ENCODE assay signal across 8 mouse cellular contexts in the genomic region with DNA sequence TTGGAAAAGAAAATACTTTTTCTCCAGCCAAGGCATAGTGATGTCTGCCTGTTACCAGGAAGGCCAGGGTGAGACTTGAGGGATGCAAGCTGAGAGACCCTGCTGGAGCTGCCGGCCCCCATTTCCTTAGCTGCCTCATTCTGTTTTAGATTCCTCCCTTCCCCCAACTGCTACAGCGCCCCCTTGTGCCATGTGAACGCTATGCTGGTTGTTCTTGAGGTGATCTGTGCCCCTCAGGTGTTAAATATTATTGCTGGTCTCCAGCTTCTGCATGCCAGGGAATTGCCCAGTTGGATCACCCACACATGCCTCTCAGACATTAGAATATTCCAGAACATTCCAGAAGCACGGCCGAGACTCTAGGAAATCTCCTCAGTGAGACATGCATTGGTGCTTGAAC. TPM values are rescaled to one million over a fixed set of nuclear protein-coding genes. Genes with fewer than 3 reads are reported as not detected.
DNase-seq lines count a peak whose midpoint lies in the region; ATAC-seq and TF ChIP-seq lines count a peak whose summit lies in the region.

No protein-coding gene starts in this region.

- 38% methylated on average over 5 of the region's 5 CpGs for WGBS in intestine, embryonic 14.5 days
- 32% methylated on average over 5 of the region's 5 CpGs for WGBS in intestine, embryonic 15.5 days
- WGBS in heart, embryonic 12.5 days, result 25% methylated on average over 5 of the region's 5 CpGs

- no peak overlapping the region for H3K4me3 ChIP-seq in intestine, embryonic 14.5 days (ENCODE audit: low read depth, low read length)
- H3K4me3 ChIP-seq in intestine, embryonic 15.5 days (replicated peaks), result no peak overlapping the region
- no peak overlapping the region for H3K4me3 ChIP-seq in MEL (ENCODE audit: control insufficient read depth in 1 of 2, insufficient read depth in 1 of 2, low read depth in 2 of 2, low read length in 2 of 2)
- no peak overlapping the region for H3K4me3 ChIP-seq in heart, embryonic 12.5 days

- no peak overlapping the region for H3K9ac ChIP-seq in intestine, embryonic 14.5 days (ENCODE audit: low read length)
- H3K9ac ChIP-seq in intestine, embryonic 15.5 days, result no peak overlapping the region
- 0 out of 2 replicates have a peak overlapping the region, but pooled peaks have one; percentile 26 for H3K9ac ChIP-seq in MEL (ENCODE audit: control insufficient read depth, low read depth, low read length, poor library complexity, severe bottlenecking)
- no peak overlapping the region for H3K9ac ChIP-seq in heart, embryonic 12.5 days

- peaks cover 14% of the 10 kb centered on the region for H3K4me1 ChIP-seq in intestine, embryonic 14.5 days (replicated peaks; ENCODE audit: control insufficient read depth, insufficient read depth, low read length)
- H3K4me1 ChIP-seq in intestine, embryonic 15.5 days (replicated peaks), result peaks cover 40% of the 10 kb centered on the region
- H3K4me1 ChIP-seq in MEL (ENCODE audit: control insufficient read depth in 1 of 2, insufficient read depth in 2 of 2, low read length in 2 of 2), result peaks cover 8 to 40% of the 10 kb centered on the region in 2 experiments
- H3K4me1 ChIP-seq in heart, embryonic 12.5 days (replicated peaks), result peaks cover 45% of the 10 kb centered on the region

- no peak; the same call in 1 of the 2 replicates for TF ChIP-seq RAD21 in MEL (IDR thresholded peaks at IDR 0.05; ENCODE audit: low read depth, low read length)

- TF ChIP-seq CTCF in MEL (IDR thresholded peaks at IDR 0.05 in 2 of 3, conservative IDR thresholded peaks at IDR 0.05 in 1 of 3; ENCODE audit: control insufficient read depth in 1 of 3, insufficient read depth in 1 of 3, low read depth in 2 of 3, low read length in 3 of 3, poor library complexity in 1 of 3, severe bottlenecking in 1 of 3), result peak; percentile 88 to 90 (median 88)

- no peak overlapping the region for H3K27ac ChIP-seq in intestine, embryonic 14.5 days (ENCODE audit: low read depth)
- no peak overlapping the region for H3K27ac ChIP-seq in intestine, embryonic 15.5 days
- no peak overlapping the region for H3K27ac ChIP-seq in MEL (ENCODE audit: control insufficient read depth, low read depth, low read length)
- no peak overlapping the region for H3K27ac ChIP-seq in heart, embryonic 12.5 days (ENCODE audit: poor library complexity, severe bottlenecking)

- H3K27me3 ChIP-seq in intestine, embryonic 14.5 days (replicated peaks; ENCODE audit: control insufficient read depth, insufficient read depth, low read length), result no peaks in the 10 kb centered on the region
- no peaks in the 10 kb centered on the region for H3K27me3 ChIP-seq in intestine, embryonic 15.5 days (replicated peaks)
- no peaks in the 10 kb centered on the region for H3K27me3 ChIP-seq in MEL (ENCODE audit: control insufficient read depth in 1 of 2, insufficient read depth in 2 of 2, low read length in 2 of 2)
- H3K27me3 ChIP-seq in heart, embryonic 12.5 days (replicated peaks), result no peaks in the 10 kb centered on the region

- peaks cover under 1% of the 10 kb centered on the region; the same call in 1 of the 2 replicates for H3K79me2 ChIP-seq in MEL (ENCODE audit: control insufficient read depth, insufficient read depth, low read length, poor library complexity)

- H3K9me3 ChIP-seq in intestine, embryonic 14.5 days (ENCODE audit: control insufficient read depth, low read length), result no peaks in the 10 kb centered on the region
- H3K9me3 ChIP-seq in intestine, embryonic 15.5 days, result no peaks in the 10 kb centered on the region
- H3K9me3 ChIP-seq in MEL (replicated peaks; ENCODE audit: insufficient read depth, low read length), result no peaks in the 10 kb centered on the region
- no peaks in the 10 kb centered on the region for H3K9me3 ChIP-seq in heart, embryonic 12.5 days (replicated peaks)

- no peak for TF ChIP-seq POLR2A in MEL (IDR thresholded peaks at IDR 0.05; ENCODE audit: control insufficient read depth in 1 of 2, insufficient read depth in 1 of 2, low read depth in 1 of 2, low read length in 2 of 2, poor library complexity in 1 of 2)

- DNase-seq in intestine, embryonic 14.5 days (ENCODE audit: low spot score), result peak; percentile 70
- DNase-seq in MEL (ENCODE audit: low read depth, low spot score), result peak; percentile 84
- peak; percentile 69 for DNase-seq in embryo, embryonic 10.5 days (ENCODE audit: low spot score)
- DNase-seq in lung, postnatal 14 days, result peak; percentile 72
- DNase-seq in thymus, postnatal 14 days, result peak; percentile 87
- DNase-seq in urinary bladder, postnatal 10 days (ENCODE audit: low spot score), result no peak

- H3K36me3 ChIP-seq in intestine, embryonic 14.5 days (ENCODE audit: control insufficient read depth, insufficient read depth, low read length), result peaks cover 3% of the 10 kb centered on the region
- no peaks in the 10 kb centered on the region for H3K36me3 ChIP-seq in intestine, embryonic 15.5 days
- peaks cover 0 to 20% of the 10 kb centered on the region in 2 experiments; a peak in 2 of 4 replicates for H3K36me3 ChIP-seq in MEL (ENCODE audit: control insufficient read depth in 1 of 2, insufficient read depth in 2 of 2, low read length in 2 of 2)
- H3K36me3 ChIP-seq in heart, embryonic 12.5 days, result peaks cover 7% of the 10 kb centered on the region

- no peak for ATAC-seq in intestine, embryonic 14.5 days (replicated peaks; ENCODE audit: low FRiP score, low TSS enrichment, low read depth)
- ATAC-seq in intestine, embryonic 15.5 days, result no peak
- ATAC-seq in heart, embryonic 12.5 days (ENCODE audit: insufficient number of reproducible peaks, low FRiP score), result no peak

- H3K4me2 ChIP-seq in intestine, embryonic 14.5 days (ENCODE audit: low read length), result no peak overlapping the region
- H3K4me2 ChIP-seq in intestine, embryonic 15.5 days (replicated peaks), result no peak overlapping the region
- no peak overlapping the region for H3K4me2 ChIP-seq in heart, embryonic 12.5 days

- TF ChIP-seq EP300 in MEL (IDR thresholded peaks at IDR 0.05; ENCODE audit: low read depth in 1 of 2, low read length in 2 of 2), result no peak

TF ChIP-seq in MEL, 35 proteins besides CTCF, POLR2A, EP300 and RAD21 (continues in another document):
- TF ChIP-seq CHD1 (IDR thresholded peaks at IDR 0.05; ENCODE audit: low read depth, low read length) (no peak), BHLHE40 (IDR thresholded peaks at IDR 0.05; ENCODE audit: borderline replicate concordance, low read depth, low read length) (peak; percentile 53; the same call in 1 of the 2 replicates), HCFC1 (IDR thresholded peaks at IDR 0.05; ENCODE audit: low read depth, low read length) (0 out of 2 replicates have a peak, but pooled peaks have one; percentile 11), POLR2AphosphoS2 (IDR thresholded peaks at IDR 0.05; ENCODE audit: low read length) (no peak), ZNF384 (IDR thresholded peaks at IDR 0.05; ENCODE audit: low read depth, low read length) (0 out of 2 replicates have a peak, but pooled peaks have one; percentile 31), ETS1 (IDR thresholded peaks at IDR 0.05; ENCODE audit: low read depth, low read length) (0 out of 2 replicates have a peak, but pooled peaks have one; percentile 35), MAX (IDR thresholded peaks at IDR 0.05; ENCODE audit: low read length) (no peak), SMC3 (IDR thresholded peaks at IDR 0.05; ENCODE audit: low read depth, low read length) (peak; percentile 63), POLR2AphosphoS5 (IDR thresholded peaks at IDR 0.05; ENCODE audit: borderline replicate concordance, low read depth, low read length) (no peak)

RNA-seq across cellular contexts. Expression of a gene that starts 4.3 kb away (rescaled TPM):
- 55.8 and 73.1 TPM in 2 replicates for polyA plus RNA-seq in intestine, embryonic 14.5 days (2014; fragmentation: Nextera tagmentation; extraction: Ambion mirVana)
- polyA plus RNA-seq in intestine, embryonic 15.5 days (2015; fragmentation: Nextera tagmentation; extraction: Ambion mirVana), result 54.9 and 62.4 TPM in 2 replicates
- total RNA-seq in MEL (2012; rRNA removed), result 35.4 and 43.1 TPM in 2 replicates
- 10 to 100 TPM in 1 of 2 experiments, not detected in 1; 81.8 TPM for polyA plus RNA-seq in MEL (2012; ENCODE audit: insufficient read depth in 1 of 2, insufficient read length in 2 of 2, low read depth in 1 of 2, low replicate concordance in 2 of 2, missing spikeins in 1 of 2)
- 64.9 and 65.7 TPM in 2 replicates for polyA plus RNA-seq in heart, embryonic 12.5 days (2016; fragmentation: Nextera tagmentation; extraction: Ambion mirVana)

RNA-seq across cellular contexts. Expression of a gene that starts 16.8 kb away (rescaled TPM):
- 68.2 and 71.1 TPM in 2 replicates for polyA plus RNA-seq in intestine, embryonic 14.5 days (2014; fragmentation: Nextera tagmentation; extraction: Ambion mirVana)
- 68.8 and 73.0 TPM in 2 replicates for polyA plus RNA-seq in intestine, embryonic 15.5 days (2015; fragmentation: Nextera tagmentation; extraction: Ambion mirVana)
- total RNA-seq in MEL (2012; rRNA removed), result 68.6 and 87.1 TPM in 2 replicates
- 100 to 1,000 TPM in 1 of 2 experiments, 10 to 100 TPM in 1; 47.4 to 184 TPM for polyA plus RNA-seq in MEL (2012; ENCODE audit: insufficient read depth in 1 of 2, insufficient read length in 2 of 2, low read depth in 1 of 2, low replicate concordance in 2 of 2, missing spikeins in 1 of 2)
- polyA plus RNA-seq in heart, embryonic 12.5 days (2016; fragmentation: Nextera tagmentation; extraction: Ambion mirVana), result 99.6 and 102 TPM in 2 replicates

RNA-seq across cellular contexts. Expression of a gene that starts 38.5 kb away (rescaled TPM):
- polyA plus RNA-seq in intestine, embryonic 14.5 days (2014; fragmentation: Nextera tagmentation; extraction: Ambion mirVana), result 66.5 and 116 TPM in 2 replicates
- polyA plus RNA-seq in intestine, embryonic 15.5 days (2015; fragmentation: Nextera tagmentation; extraction: Ambion mirVana), result 134 and 152 TPM in 2 replicates
- total RNA-seq in MEL (2012; rRNA removed), result 125 and 132 TPM in 2 replicates
- 100 to 1,000 TPM in 1 of 2 experiments, not detected in 1; 231 TPM for polyA plus RNA-seq in MEL (2012; ENCODE audit: insufficient read depth in 1 of 2, insufficient read length in 2 of 2, low read depth in 1 of 2, low replicate concordance in 2 of 2, missing spikeins in 1 of 2)
- polyA plus RNA-seq in heart, embryonic 12.5 days (2016; fragmentation: Nextera tagmentation; extraction: Ambion mirVana), result 131 and 136 TPM in 2 replicates

RNA-seq across cellular contexts. Expression of a gene that starts 40.6 kb away (rescaled TPM):
- polyA plus RNA-seq in intestine, embryonic 14.5 days (2014; fragmentation: Nextera tagmentation; extraction: Ambion mirVana), result 38.6 and 47.1 TPM in 2 replicates
- polyA plus RNA-seq in intestine, embryonic 15.5 days (2015; fragmentation: Nextera tagmentation; extraction: Ambion mirVana), result 40.4 and 43.0 TPM in 2 replicates
- total RNA-seq in MEL (2012; rRNA removed), result 38.3 and 38.7 TPM in 2 replicates
- polyA plus RNA-seq in MEL (2012; ENCODE audit: insufficient read depth in 1 of 2, insufficient read length in 2 of 2, low read depth in 1 of 2, low replicate concordance in 2 of 2, missing spikeins in 1 of 2), result 10 to 100 TPM in 1 of 2 experiments, not detected in 1; 63.4 TPM
- polyA plus RNA-seq in heart, embryonic 12.5 days (2016; fragmentation: Nextera tagmentation; extraction: Ambion mirVana), result 34.8 and 38.1 TPM in 2 replicates

RNA-seq across cellular contexts. Expression of a gene that starts 40.8 kb away (rescaled TPM):
- 15.5 and 15.9 TPM in 2 replicates for polyA plus RNA-seq in intestine, embryonic 14.5 days (2014; fragmentation: Nextera tagmentation; extraction: Ambion mirVana)
- 22.3 and 26.5 TPM in 2 replicates for polyA plus RNA-seq in intestine, embryonic 15.5 days (2015; fragmentation: Nextera tagmentation; extraction: Ambion mirVana)
- total RNA-seq in MEL (2012; rRNA removed), result 1.0 and 1.5 TPM in 2 replicates
- polyA plus RNA-seq in MEL (2012; ENCODE audit: insufficient read depth in 1 of 2, insufficient read length in 2 of 2, low read depth in 1 of 2, low replicate concordance in 2 of 2, missing spikeins in 1 of 2), result 1 to 10 TPM in 1 of 2 experiments, not detected in 1; 3.8 TPM
- polyA plus RNA-seq in heart, embryonic 12.5 days (2016; fragmentation: Nextera tagmentation; extraction: Ambion mirVana), result 13.2 and 18.4 TPM in 2 replicates
